Mouse (Mus musculus) forebrain, embryonic 13.5 days (tissue): Measurements from ENCODE around the gene Nxph4. TPM values are rescaled to one million over a fixed set of nuclear protein-coding genes. Genes with fewer than 3 reads are reported as not detected.

Source experiments
- ATAC-seq: fragments of 200-750 bp; cut with Nextera tagmentation; 2 replicates; pipeline ENCODE4 v1.8.0; 2017
- H3K27ac ChIP-seq: fragments of 300-500 bp; sonication (generic); 2 replicates; pipeline ENCODE4 v1.5.1; 2015; ENCODE audit warnings: inconsistent platforms, mild to moderate bottlenecking, moderate library complexity
- H3K27me3 ChIP-seq: fragments of 300-500 bp; sonication (generic); 2 replicates; pipeline ENCODE4 v1.6.1; 2015; ENCODE audit warnings: mild to moderate bottlenecking, inconsistent platforms
- H3K36me3 ChIP-seq: fragments of 300-500 bp; sonication (generic); 2 replicates; pipeline ENCODE4 v1.6.1; 2015; ENCODE audit warnings: mild to moderate bottlenecking, inconsistent platforms; ENCODE audit not compliant: poor library complexity, severe bottlenecking
- H3K4me1 ChIP-seq: fragments of 300-500 bp; sonication (generic); 2 replicates; pipeline ENCODE4 v1.6.1; 2015; ENCODE audit warnings: inconsistent platforms
- H3K4me2 ChIP-seq: fragments of 300-500 bp; sonication (generic); 2 replicates; pipeline ENCODE4 v1.6.1; 2015; ENCODE audit warnings: inconsistent platforms, mild to moderate bottlenecking, moderate library complexity
- H3K4me3 ChIP-seq: fragments of 300-500 bp; sonication (generic); 2 replicates; pipeline ENCODE4 v1.5.1; 2015; ENCODE audit warnings: mild to moderate bottlenecking, inconsistent platforms
- H3K9ac ChIP-seq: fragments of 300-500 bp; sonication (generic); 2 replicates; pipeline ENCODE4 v1.6.1; 2015; ENCODE audit warnings: mild to moderate bottlenecking, inconsistent platforms
- H3K9me3 ChIP-seq: fragments of 300-500 bp; sonication (generic); replicated peaks from 2 replicates; pipeline ENCODE4 v1.6.1; 2016; ENCODE audit warnings: inconsistent platforms
- WGBS: fragments of 180-500 bp; shearing (Covaris S2); methylation state at CpG from one replicate; pipeline ENCODE4 v1.1.7; 2015; 5-methylcytosine and 5-hydroxymethylcytosine counted together
- polyA plus RNA-seq: library from polyadenylated mRNA; unstranded; fragments of >200 nt; fragmentation: Nextera tagmentation; extraction: Ambion mirVana; gene quantifications from 2 replicates; pipeline ENCODE4 v1.2.1, GENCODE M21; 2015

Nxph4 gene
- polyA plus RNA-seq, 1 experiment from 2014 or later = 36.8 TPM

- Histone ChIP-seq H3K4me2 (peak overlapping the region; percentile 87), H3K27me3 (peaks cover 48% of the 10 kb centered on the region), H3K4me1 (peaks cover 48% of the 10 kb centered on the region), H3K4me3 (peak overlapping the region; percentile 54), H3K27ac (no peak overlapping the region), H3K9ac (peak overlapping the region; percentile 67), H3K36me3 (peaks cover 35% of the 10 kb centered on the region), H3K9me3 (no peaks in the 10 kb centered on the region)
- whole genome bisulfite sequencing = 11% methylated on average over 12 of the region's 12 CpGs
- peak; percentile 11; the same call in 1 of the 2 replicates for ATAC-seq
Observed at GRCm38 (mm10) chr10:127521611-127522080, 12.7 kb downstream of the Nxph4 start.

- ATAC-seq = no peak
- H3K4me2 ChIP-seq = peak overlapping the region; percentile 87
- peaks cover 48% of the 10 kb centered on the region for H3K4me1 ChIP-seq
- no peak overlapping the region for H3K27ac ChIP-seq
- H3K27me3 ChIP-seq = peaks cover 48% of the 10 kb centered on the region
- 90% methylated on average over 20 of the region's 20 CpGs for WGBS
- H3K9me3 ChIP-seq = no peaks in the 10 kb centered on the region
- peaks cover 35% of the 10 kb centered on the region for H3K36me3 ChIP-seq
- H3K9ac ChIP-seq = peak overlapping the region; percentile 67
- H3K4me3 ChIP-seq = no peak overlapping the region
Observed at GRCm38 (mm10) chr10:127520714-127521357, 13.5 kb downstream of the Nxph4 start.

GRCm38 (mm10) chr10:127519903-127520713 lies 14.3 kb downstream of the Nxph4 start:
- no peak overlapping the region; the same call in 1 of the 2 replicates for H3K9ac ChIP-seq
- H3K4me2 ChIP-seq = peak overlapping the region; percentile 87; the same call in 1 of the 2 replicates
- H3K27me3 ChIP-seq = peaks cover 48% of the 10 kb centered on the region
- ATAC-seq = no peak
- no peaks in the 10 kb centered on the region for H3K9me3 ChIP-seq
- no peak overlapping the region for H3K27ac ChIP-seq
- H3K36me3 ChIP-seq = peaks cover 35% of the 10 kb centered on the region
- 94% methylated on average over 37 of the region's 37 CpGs for WGBS
- no peak overlapping the region for H3K4me3 ChIP-seq
- H3K4me1 ChIP-seq = peaks cover 48% of the 10 kb centered on the region

GRCm38 (mm10) chr10:127519041-127519701 lies 15.2 kb downstream of the Nxph4 start:
- Histone ChIP-seq H3K4me2 (no peak overlapping the region), H3K36me3 (peaks cover 35% of the 10 kb centered on the region), H3K9me3 (no peaks in the 10 kb centered on the region), H3K9ac (no peak overlapping the region), H3K4me3 (no peak overlapping the region), H3K27ac (no peak overlapping the region), H3K27me3 (peaks cover 48% of the 10 kb centered on the region), H3K4me1 (peaks cover 49% of the 10 kb centered on the region)
- no peak for ATAC-seq
- 93% methylated on average over 25 of the region's 26 CpGs for WGBS

- Histone ChIP-seq H3K36me3 (peaks cover 35% of the 10 kb centered on the region), H3K4me1 (peaks cover 61% of the 10 kb centered on the region), H3K4me3 (no peak overlapping the region), H3K9ac (no peak overlapping the region), H3K4me2 (no peak overlapping the region), H3K27ac (no peak overlapping the region), H3K9me3 (no peaks in the 10 kb centered on the region), H3K27me3 (peaks cover 46% of the 10 kb centered on the region)
- 93% methylated on average over 22 of the region's 22 CpGs for WGBS
- no peak for ATAC-seq
Observed at GRCm38 (mm10) chr10:127517941-127518340, 16.4 kb downstream of the Nxph4 start.

- H3K27me3 ChIP-seq = peaks cover 46% of the 10 kb centered on the region
- no peak overlapping the region for H3K4me3 ChIP-seq
- peak overlapping the region; percentile 39; the same call in 1 of the 2 replicates for H3K9ac ChIP-seq
- H3K27ac ChIP-seq = no peak overlapping the region
- H3K36me3 ChIP-seq = peaks cover 35% of the 10 kb centered on the region
- H3K9me3 ChIP-seq = no peaks in the 10 kb centered on the region
- no peak for ATAC-seq
- 6% methylated on average over 30 of the region's 30 CpGs for WGBS
- H3K4me2 ChIP-seq = peak overlapping the region; percentile 21
- H3K4me1 ChIP-seq = peaks cover 68% of the 10 kb centered on the region
Observed at GRCm38 (mm10) chr10:127516576-127517260, 17.6 kb downstream of the Nxph4 start.

- no peaks in the 10 kb centered on the region for H3K9me3 ChIP-seq
- H3K4me3 ChIP-seq = no peak overlapping the region
- peaks cover 68% of the 10 kb centered on the region for H3K4me1 ChIP-seq
- 0 out of 2 replicates have a peak overlapping the region, but pooled peaks have one; percentile 39 for H3K9ac ChIP-seq
- H3K4me2 ChIP-seq = no peak overlapping the region; the same call in 1 of the 2 replicates
- no peak for ATAC-seq
- H3K27ac ChIP-seq = no peak overlapping the region
- H3K27me3 ChIP-seq = peaks cover 48% of the 10 kb centered on the region
- whole genome bisulfite sequencing = 19% methylated on average over 8 of the region's 8 CpGs
- peaks cover 35% of the 10 kb centered on the region for H3K36me3 ChIP-seq
Observed at GRCm38 (mm10) chr10:127515983-127516459, 18.3 kb downstream of the Nxph4 start.

GRCm38 (mm10) chr10:127515271-127515982 lies 18.9 kb downstream of the Nxph4 start:
- H3K9ac ChIP-seq = no peak overlapping the region
- H3K4me3 ChIP-seq = no peak overlapping the region
- peaks cover 32% of the 10 kb centered on the region for H3K36me3 ChIP-seq
- peaks cover 50% of the 10 kb centered on the region for H3K27me3 ChIP-seq
- ATAC-seq = no peak
- H3K4me2 ChIP-seq = no peak overlapping the region; the same call in 1 of the 2 replicates
- H3K4me1 ChIP-seq = peaks cover 68% of the 10 kb centered on the region
- WGBS = 35% methylated on average over 9 of the region's 9 CpGs
- H3K27ac ChIP-seq = no peak overlapping the region
- no peaks in the 10 kb centered on the region for H3K9me3 ChIP-seq

- Histone ChIP-seq H3K36me3 (peaks cover 25% of the 10 kb centered on the region), H3K4me2 (peak within 1 kb of the TSS; percentile 89), H3K9me3 (no peaks in the 10 kb centered on the region), H3K4me3 (peak within 1 kb of the TSS; percentile 45), H3K4me1 (peaks cover 75% of the 10 kb centered on the region), H3K9ac (peak within 1 kb of the TSS; percentile 43), H3K27me3 (peaks cover 48% of the 10 kb centered on the region), H3K27ac (peak within 1 kb of the TSS; percentile 78)
- no peak for ATAC-seq
- 17% methylated on average over 6 of the region's 6 CpGs for WGBS
Observed at GRCm38 (mm10) chr10:127514764-127515163, 19.6 kb downstream of the Nxph4 start, which contains the start of gene Ndufa4l2. Ndufa4l2 (plus strand) TSS chr10:127514967.

- WGBS = 9% methylated on average over 13 of the region's 13 CpGs
Observed at GRCm38 (mm10) chr10:127514111-127514698, 20.2 kb downstream of the Nxph4 start.

More at GRCm38 (mm10) chr10:127514111-127514698, 20.2 kb downstream of the Nxph4 start:
- H3K4me1 ChIP-seq = peaks cover 80% of the 10 kb centered on the region
- no peaks in the 10 kb centered on the region for H3K9me3 ChIP-seq
- peaks cover 48% of the 10 kb centered on the region for H3K27me3 ChIP-seq
- H3K9ac ChIP-seq = peak overlapping the region; percentile 43; the same call in 1 of the 2 replicates
- ATAC-seq = no peak
- peak overlapping the region; percentile 78; the same call in 1 of the 2 replicates for H3K27ac ChIP-seq
- H3K4me3 ChIP-seq = peak overlapping the region; percentile 45; the same call in 1 of the 2 replicates
- peaks cover 20% of the 10 kb centered on the region for H3K36me3 ChIP-seq
- H3K4me2 ChIP-seq = peak overlapping the region; percentile 89
